Mouse (Mus musculus) embryonic fibroblast, embryonic 13.5 days (primary cell): Measurements from ENCODE around the gene Necab3.

ENCODE experiments used
- CTCF ChIP-seq: IDR thresholded peaks from 2 replicates; pipeline ENCODE4 v1.5.1; 2011; ENCODE audit warnings: mild to moderate bottlenecking, control low read depth, low read length, moderate library complexity, borderline replicate concordance; ENCODE audit not compliant: insufficient read depth
- POLR2A ChIP-seq: IDR thresholded peaks from 2 replicates; pipeline ENCODE4 v1.6.1; 2011; ENCODE audit warnings: low read depth, mild to moderate bottlenecking, control low read depth, low read length, moderate library complexity

DNA sequence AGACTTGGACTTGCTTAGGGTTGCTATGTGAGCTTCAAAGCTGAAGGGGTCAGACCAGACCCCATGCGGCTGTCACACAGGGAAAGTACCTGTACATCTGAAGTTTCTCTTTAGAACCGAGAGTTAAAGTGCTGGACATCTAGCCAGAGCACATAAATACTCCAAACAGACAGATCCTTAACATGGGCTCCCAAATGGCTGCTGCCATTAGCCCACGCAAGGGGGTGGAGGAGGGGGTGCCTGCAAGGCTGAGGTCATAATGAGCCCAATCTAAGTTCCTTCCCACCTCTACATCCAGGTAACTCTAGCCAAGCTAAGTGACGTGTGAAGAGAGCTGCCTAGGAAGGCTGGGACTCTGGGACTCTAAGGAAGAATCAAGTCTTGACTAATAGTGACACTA is 7.2 kb downstream of the Necab3 start, which contains the start of gene Actl10:
- no peak for TF ChIP-seq CTCF
- no peak for TF ChIP-seq POLR2A
